Mouse (Mus musculus) ES-E14 (cell line): ENCODE data around the gene Cabp1.

Source experiments
- HCFC1 ChIP-seq: IDR thresholded peaks from 2 replicates; pipeline ENCODE4 v1.6.1; 2012; ENCODE audit warnings: low read length, inconsistent platforms, borderline replicate concordance; ENCODE audit not compliant: insufficient read depth
- MAFK ChIP-seq: IDR thresholded peaks from 2 replicates; pipeline ENCODE4 v1.6.1; 2014; ENCODE audit warnings: mild to moderate bottlenecking, low read depth, low read length, inconsistent platforms; ENCODE audit not compliant: insufficient read depth
- ZC3H11A ChIP-seq: IDR thresholded peaks from 2 replicates; pipeline ENCODE4 v1.6.1; 2012; ENCODE audit warnings: low read depth, mild to moderate bottlenecking, inconsistent platforms, low read length, borderline replicate concordance
- ZNF384 ChIP-seq: IDR thresholded peaks from 2 replicates; pipeline ENCODE4 v1.6.1; 2012; ENCODE audit warnings: low read depth, low read length, inconsistent platforms

DNA sequence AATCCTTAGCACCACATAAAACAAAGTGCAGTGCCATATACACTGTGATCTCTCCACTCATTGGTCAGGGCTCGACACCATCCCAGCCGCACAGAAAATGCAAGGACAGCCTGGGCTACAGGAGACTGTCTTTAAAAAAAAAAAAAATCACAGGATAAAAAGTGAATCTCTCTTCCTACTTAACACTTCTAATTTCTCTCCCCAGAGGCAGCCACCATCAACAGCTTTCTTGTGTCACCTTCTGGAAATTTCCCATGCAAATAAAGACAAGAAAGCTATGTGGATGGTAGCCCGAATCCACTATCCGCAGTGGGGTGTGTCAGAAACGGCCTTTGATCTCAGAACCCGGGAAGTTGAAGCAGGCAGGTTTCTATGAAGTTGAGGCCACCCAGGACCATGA lies 38.3 kb upstream of the Cabp1 start:
- no peak for TF ChIP-seq ZNF384
- TF ChIP-seq ZC3H11A = no peak
- TF ChIP-seq HCFC1 = no peak
- no peak for TF ChIP-seq MAFK
